Mouse (Mus musculus) C2C12 (cell line): ENCODE data around the gene Lmln.

Experiments used
- CEBPB ChIP-seq: IDR thresholded peaks from one replicate; pipeline ENCODE4 v1.6.1; 2011; ENCODE audit warnings: low read depth, mild to moderate bottlenecking, control low read depth, moderate library complexity
- CTCF ChIP-seq: IDR thresholded peaks from one replicate; pipeline ENCODE4 v1.5.1; 2011; ENCODE audit not compliant: control insufficient read depth, insufficient read depth, insufficient read length
- MAX ChIP-seq: IDR thresholded peaks from one replicate; pipeline ENCODE4 v1.6.1; 2011; ENCODE audit warnings: mild to moderate bottlenecking, control low read depth
- USF1 ChIP-seq: IDR thresholded peaks from one replicate; pipeline ENCODE4 v1.6.1; 2011; ENCODE audit warnings: low read depth, mild to moderate bottlenecking, control low read depth, moderate library complexity

DNA sequence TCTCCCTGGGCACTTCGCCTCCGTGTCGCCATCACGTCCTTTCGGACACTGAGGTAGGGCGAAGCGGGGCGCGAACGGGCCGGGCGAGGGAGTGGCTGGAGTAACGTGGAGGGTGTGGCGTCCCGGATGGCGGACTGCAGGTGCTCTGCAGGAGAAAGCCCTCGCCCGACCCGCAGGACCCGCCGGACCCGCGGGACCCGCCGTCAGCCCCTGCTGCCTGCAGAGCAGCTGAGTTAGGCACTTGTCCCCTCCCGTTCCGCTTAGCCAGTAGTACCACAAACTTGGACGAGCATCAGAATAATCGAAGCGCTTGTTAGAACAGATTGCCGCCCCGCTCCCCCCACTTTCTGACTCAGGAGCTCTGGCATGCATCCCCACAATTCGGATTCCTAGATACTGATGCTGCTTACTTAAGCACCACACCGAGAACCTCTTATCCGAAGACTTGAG is 386 bp downstream of the Lmln start:
- TF ChIP-seq CTCF = no peak
- TF ChIP-seq MAX = no peak
- no peak for TF ChIP-seq USF1
- no peak for TF ChIP-seq CEBPB
